Mouse (Mus musculus) layer of hippocampus, postnatal 10 days (tissue): ENCODE measurements around the gene Gys1. TPM values are rescaled to one million over a fixed set of nuclear protein-coding genes. Genes with fewer than 3 reads are reported as not detected.
"Not testable (repeated sequence)": the region's sequence is repeated elsewhere in the genome, so short reads cannot be mapped to it uniquely, and the experiment has no call there.

Source experiments
- DNase-seq, 2 experiments: peaks; one replicate each; pipeline ENCODE4 v3.0.0; 2021; ENCODE audit warnings: low spot score in 2 of 2
- total RNA-seq, 2 experiments: library from RNA; stranded (reverse); gene quantifications; 2 replicates each; pipeline ENCODE4 v1.2.3; 2021

Gene Gys1
- total RNA-seq, 2 experiments from 2014 or later, result 18.9 to 20.9 TPM

DNA sequence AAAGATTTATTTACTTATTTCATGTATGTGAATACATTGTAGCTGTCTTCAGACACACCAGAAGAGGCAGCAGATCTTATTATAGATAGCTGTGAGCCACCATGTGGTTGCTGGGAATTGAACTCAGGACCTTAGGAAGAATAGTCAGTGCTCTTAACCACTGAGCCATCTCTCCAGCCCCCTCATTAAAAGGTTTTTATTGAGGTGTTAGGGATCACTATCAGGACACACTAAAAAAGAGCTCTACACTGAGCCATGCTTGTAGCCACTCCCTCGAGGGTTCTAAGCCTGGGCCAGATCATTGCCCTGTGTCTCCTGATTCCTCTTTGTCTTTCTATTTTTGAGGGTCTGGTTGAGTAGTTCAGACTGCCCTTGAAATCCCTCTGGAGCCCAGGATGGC, 41.8 kb downstream of the Gys1 start:
- DNase-seq, result no peak

DNA sequence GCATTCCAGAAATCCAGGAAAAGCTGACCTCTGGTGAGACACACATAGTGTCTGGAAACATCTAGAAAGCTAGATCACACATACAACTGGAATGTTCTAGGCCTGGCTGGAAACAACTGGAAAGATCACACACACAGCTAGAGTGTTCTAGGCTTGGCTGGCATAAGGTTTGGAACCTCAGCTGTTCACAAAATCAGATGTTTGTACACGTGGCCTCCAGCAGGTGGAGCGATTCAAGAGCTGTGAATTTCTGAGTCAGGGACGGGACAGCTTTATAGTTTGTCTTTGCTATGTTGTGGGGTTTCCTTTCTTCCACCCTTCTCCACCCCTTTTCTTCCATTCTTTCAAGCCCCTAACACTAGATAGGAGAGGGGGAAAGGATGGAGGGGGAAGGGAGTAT, 42.4 kb downstream of the Gys1 start:
- DNase-seq, result peak; percentile 65 to 74

DNA sequence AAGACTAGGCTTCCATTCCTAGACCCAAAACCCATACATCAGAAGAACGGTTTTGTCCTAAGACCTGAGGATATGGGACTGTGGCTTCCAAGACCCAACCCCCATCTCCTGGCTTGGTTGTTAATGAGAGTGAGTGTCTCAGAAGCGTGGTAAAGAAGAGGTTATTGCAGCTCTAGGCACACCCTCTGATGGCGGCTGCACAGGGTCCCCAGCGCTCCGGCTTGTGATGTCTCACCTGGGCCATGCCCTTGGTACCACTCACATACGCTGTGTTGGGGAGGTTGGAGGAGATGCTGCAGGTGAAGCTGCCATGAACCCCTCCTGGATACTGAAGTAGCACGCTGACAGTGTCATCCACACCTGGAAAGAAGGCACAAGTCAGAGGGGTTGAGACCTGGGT, 44.1 kb downstream of the Gys1 start:
- DNase-seq, result no peak

DNA sequence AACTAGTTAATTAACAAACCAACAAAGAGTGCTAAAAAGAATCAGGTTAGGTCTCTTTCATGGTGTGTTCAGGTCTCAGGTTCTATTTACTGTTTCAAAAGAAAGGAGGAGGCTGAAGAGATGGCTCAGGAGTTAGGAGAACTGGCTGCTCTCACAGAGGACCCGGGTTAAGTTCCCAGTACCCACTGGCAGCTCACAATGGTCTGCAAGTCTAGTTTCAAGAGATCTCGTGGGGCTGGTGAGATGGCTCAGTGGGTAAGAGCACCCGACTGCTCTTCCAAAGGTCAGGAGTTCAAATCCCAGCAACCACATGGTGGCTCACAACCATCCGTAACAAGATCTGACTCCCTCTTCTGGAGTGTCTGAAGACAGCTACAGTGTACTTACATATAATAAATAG, 45.7 kb downstream of the Gys1 start:
- not testable (repeated sequence) for DNase-seq

DNA sequence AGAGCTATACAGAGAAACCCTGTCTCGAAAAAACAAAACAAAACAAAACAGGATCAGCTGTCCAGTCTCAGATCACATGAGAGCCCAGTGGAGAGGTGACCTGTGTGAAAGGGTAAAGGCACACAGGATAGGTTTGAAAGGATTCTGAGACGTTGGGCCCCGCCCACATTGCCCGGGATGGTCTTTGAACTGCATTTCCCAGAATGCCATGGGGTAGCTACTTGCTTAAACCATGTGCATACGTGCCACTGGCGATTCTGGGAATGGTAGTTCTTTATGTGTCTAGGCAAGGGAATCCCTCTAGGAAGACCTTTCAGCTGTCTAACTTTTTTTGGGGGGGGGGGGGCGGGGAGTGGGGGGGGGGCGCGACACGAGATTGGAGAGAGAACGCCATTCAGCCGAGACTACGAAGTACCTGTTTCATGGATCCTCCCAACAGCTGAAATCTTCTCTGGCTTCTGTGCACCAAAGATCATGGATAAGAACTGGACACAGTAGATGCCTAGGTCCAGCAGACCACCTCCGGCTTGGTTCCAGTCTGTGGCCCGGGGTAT, 46.8 kb downstream of the Gys1 start, which contains the start of gene Tulp2:
Gene Tulp2, plus strand, starts transcription at position 504 of the 554 bp plus-strand sequence.
- peak; percentile 61 to 69 for DNase-seq

DNA sequence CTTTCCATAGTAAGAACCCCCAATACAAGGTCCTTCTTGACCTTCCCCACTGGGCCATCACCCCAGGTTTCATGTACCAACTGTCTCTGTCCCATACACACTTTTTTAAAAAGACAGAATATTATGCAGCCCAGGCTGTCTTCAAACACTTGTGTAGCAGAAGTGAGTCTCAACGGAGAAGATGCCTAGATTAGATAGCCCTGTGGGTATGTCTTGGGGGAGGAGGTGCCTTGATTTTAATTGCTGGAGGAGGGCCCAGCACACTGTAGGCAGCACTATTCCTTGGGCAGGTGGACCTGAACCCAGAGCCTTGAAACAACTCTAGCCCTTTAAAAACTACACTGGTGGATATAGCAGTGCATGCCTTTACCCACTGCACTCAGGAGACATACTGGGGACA, 47.5 kb downstream of the Gys1 start:
- no peak for DNase-seq

DNA sequence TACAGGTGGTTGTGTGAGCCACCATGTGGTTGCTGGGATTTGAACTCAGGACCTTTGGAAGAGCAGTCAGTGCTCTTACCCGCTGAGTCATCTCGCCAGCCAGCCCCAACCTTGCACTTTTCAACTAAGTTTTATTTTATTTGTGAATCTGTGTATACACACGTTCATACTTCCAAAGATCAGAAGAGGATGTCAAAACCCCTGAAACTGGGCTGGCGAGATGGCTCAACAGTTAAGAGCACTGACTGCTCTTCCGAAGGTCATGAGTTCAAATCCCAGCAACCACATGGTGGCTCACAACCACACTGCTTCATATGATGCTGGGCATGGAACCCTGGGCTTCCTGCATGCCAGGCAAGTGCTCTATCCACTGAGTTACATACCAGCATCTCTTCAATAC, 50.3 kb downstream of the Gys1 start:
- DNase-seq, result not testable (repeated sequence)

DNA sequence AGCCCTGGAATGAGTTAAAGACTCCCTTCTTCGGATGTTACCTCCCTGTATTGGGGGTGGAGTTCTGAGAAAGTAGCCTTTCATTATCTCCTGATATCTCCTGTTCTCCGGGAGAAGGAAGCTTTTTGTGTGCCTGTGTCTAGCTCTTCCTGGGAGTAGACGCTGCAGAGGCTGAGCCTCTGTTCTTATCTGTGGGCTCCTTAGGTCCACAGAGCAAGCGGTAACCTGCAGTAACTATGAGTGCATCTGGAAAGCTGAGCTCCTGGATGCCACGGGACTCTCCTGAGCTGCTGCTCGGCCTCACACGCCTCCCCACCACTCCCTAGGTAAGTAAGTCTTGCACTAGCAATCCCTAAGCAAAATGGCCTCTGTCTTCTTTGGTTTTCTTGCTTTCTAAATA, 51.5 kb downstream of the Gys1 start:
- DNase-seq, result no peak

DNA sequence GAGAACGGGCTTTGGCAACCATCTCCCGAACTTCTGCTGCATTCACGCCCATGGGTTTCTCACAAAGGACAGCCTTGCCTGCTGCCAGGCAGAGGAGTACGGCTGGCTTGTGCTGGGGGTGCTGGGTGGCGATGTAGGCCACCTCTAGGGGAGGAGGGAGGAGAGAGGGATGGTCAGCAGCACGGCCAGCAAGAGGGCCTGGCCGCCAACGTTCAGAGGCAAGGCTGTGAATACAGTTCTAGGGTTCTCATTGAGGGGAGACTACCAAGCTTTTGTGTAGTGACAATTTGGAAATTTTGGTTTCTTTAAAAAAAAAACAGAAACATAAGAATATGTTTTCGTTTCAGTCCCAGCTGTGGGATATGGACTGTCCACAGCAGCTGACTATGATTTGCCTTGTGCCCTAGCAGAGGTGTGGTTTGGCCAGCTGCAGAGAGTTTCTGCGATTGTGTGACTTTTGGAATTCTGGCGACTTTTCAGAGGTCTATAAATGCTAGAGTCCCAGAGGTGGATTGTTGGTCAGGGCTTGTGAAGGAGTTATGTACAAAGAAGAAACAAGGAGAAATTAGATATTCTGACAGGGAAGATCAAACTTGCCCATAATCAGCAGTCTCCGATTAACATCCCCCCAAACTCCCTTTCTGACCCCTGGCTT, 52.2 kb downstream of the Gys1 start, which contains the start of gene Gm45808:
Gene Gm45808, minus strand, starts transcription at position 51 of the 655 bp plus-strand sequence.
- no peak for DNase-seq

DNA sequence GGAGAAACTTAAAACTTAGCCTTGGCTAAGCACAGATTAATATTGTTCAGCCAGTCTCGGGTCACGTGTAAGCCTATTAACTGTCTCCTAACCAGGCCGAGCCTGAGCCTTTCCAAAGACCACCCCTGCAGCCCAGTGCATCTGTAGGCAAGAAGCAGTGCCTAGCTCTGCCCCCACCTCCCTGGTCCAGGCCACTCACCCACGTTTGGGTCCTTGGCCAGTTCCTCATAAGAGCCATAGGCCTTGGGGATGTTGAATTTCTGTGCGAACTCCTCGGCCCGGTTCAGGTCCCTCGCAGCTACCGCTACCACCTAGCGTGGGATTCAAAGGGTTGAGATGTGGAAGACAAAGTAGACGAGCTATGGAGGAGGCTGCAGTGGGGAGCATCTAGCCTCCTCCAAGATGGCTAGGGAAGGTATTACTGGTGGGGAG, 53.2 kb downstream of the Gys1 start:
- no peak for DNase-seq

DNA sequence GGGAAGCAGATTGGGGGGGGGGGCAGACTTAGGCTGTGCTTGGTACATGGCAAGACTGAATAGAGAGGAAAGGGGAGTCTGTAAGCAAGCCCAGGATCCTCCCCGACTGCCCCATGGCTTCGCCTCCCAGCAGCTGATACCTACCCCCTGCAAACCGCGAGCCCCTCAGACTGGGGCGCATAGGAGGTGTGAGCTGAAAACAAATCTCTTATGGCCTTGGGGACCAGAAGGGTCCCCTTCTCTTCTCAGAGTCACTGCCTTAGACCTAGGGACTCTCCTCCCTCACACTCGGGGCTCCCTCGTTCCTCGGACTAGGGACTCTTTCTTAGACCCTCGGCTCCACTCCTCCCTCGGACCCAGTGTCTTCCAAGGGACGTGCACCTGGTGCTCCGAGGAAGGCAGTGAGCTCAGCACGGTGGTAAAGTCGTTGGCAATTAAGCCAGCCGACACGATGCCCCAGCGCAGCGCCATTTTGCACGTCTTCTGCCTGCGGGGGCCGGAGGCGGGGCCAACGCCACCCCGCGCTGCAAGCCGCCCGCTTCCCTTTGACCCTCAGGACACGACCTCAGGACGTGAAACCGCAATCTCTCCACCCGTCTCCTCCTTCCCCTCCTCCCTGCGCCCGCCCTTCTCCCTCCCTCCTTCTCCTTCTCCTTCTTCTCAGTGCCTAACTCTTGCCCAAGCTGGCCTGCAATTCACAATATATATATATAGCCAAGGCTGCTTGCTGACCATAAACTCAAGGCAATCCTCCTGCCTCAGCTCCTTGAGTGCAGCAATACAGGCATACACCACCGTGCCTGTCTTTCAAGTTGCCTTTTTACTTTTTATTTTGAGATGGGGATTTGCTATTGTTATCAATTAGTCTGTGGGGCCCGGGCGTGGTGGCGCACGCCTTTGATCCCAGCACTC, 53.9 kb downstream of the Gys1 start, which contains the start of gene Dhdh:
Gene Dhdh, minus strand, starts transcription at position 513 of the 912 bp plus-strand sequence.
- peak; percentile 46 to 56 for DNase-seq

DNA sequence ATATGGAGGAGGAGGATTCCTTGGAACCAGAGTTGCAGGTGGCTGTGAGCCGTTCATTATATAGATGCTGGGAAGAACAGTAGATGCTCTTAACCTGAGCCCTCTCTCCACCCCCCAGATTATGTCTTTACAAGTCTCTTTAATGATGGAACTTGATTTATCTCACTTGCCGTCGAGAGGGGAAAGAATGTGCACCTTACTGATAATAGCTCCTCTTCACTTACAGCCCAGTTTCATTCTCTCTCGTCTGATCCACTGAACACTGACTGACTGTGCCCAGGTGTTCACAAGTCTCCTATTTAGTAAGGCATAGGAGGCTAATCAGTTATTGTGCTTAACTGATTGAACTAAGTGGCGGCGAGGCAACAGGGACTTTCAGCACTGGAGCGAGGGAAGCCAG, 54.9 kb downstream of the Gys1 start:
- DNase-seq, result no peak

DNA sequence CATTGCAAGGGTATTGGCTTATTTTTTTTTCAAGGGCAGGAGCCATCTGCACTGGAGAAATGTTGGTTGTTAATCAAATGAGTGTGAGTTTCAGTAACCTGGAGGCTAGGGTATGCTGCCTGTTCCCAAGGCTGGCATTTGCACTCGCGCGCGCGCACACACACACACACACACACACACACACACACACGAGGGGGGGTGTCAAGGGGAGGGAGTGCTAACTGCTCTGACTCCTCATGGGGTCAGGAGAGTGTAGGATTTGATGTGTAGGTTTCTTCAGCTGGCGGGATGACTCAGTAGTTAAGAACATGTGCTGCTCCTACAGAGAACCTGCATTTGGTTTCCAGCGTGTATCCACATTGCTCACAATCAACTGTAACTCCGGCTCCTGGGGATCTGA, 56.2 kb downstream of the Gys1 start:
- no peak for DNase-seq

DNA sequence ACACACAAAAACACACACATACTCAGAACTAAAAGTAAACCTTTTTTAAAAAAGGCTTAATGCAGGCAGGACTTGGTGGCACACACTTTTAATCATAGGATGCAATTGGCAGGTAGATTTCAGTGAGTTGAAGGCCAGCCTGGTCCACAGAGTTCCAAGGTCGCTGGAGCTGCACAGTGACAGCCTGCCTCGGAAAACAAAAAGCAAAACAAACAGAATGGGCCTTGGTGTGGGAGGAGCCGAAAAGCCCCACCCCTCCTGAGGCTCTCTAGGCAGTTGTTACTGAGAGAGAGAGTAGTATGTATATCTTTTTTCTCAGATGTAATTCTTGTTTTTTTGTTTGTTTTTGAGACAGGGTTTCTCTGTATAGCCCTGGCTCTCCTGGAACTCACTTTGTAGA, 56.6 kb downstream of the Gys1 start:
- no peak for DNase-seq

DNA sequence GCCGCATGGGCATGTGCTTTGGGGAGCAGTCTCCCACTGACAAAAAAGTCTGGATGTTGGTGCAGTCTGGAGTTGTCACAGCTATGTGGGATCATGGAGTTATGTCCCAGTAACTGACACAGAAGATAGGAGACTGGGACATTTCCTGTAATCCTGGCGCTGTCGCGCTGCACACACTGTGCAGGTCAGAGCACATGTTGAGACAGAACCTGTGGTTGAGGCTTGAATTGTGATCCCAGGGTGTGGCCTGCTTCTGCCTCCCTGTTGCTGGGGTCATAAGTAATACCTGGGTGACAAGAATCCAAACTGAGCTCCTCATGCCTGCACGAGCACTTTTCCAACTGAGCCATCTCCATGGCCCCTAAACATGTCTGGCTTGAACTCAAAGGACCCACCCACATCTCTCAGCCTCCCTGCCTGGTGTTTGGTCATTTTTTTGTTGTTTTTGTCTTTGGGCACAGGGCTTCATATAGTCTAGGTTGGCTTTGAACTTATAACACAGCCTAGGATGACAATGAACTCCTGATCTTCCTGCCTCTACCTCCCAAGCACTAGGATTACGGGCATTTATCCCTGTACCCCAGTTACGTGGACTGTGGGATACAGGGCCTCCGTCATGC, 57.7 kb downstream of the Gys1 start:
- DNase-seq, result no peak

DNA sequence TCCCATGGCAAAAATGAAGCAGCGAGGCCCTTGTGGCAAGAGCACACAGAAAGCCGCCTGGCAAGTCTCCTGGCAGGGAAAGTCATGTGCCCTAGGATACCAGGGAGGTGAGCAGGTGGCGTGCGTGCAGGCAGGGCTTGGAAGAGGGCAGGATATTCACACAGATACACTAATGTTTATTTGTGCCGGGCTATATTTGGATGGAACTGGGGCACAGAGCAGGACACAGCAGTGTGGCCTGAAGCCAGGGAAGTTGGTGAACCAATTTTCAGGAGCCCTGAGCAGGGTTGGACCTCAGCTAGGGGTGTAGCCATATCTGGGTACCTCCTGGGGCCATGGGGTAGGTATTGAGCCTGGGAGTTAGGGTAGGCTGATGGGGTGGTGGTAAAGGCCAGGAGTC, 58.3 kb downstream of the Gys1 start:
- no peak for DNase-seq

DNA sequence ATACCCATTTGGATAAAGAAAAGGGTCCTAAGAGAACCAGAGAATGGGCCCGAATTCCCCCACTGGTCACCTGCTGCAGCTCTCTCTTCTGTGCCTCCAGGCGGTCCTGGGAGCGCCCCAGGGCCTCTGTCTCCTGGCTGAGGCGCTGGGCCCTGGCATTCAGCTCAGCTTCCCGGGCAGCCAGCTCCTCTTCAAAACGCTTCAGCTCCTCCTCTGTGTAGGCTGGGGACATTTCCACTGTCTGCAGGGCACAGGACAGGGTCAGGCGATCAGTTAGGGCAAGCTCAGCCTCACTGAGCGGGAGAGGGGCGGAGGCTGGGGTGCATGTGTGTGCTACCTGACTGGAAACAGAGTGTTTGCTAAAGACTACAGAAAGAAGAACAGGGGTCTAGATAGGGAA, 59.9 kb downstream of the Gys1 start:
- DNase-seq, result no peak

DNA sequence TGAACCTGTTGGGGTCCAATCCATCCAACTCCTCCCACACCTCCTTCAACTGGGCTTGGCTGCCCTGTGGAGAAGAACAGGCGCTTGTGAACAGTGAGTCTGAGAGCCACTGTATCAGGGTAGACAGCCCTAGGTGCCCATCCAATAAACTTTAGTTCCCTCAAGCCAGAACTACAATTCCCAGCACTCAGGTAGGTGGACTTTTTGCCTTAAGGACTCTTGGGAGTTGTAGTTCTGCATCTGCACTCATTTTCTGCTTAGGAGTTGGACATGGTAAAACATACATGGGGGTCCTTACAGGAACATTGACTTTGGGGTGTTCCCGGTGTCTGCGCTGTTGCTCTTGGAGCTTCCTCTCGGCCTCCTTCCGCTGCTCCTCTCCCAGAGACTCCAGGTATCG, 63.8 kb downstream of the Gys1 start:
- no peak for DNase-seq
